Mouse (Mus musculus): ENCODE data around the gene Pja2.

DNA sequence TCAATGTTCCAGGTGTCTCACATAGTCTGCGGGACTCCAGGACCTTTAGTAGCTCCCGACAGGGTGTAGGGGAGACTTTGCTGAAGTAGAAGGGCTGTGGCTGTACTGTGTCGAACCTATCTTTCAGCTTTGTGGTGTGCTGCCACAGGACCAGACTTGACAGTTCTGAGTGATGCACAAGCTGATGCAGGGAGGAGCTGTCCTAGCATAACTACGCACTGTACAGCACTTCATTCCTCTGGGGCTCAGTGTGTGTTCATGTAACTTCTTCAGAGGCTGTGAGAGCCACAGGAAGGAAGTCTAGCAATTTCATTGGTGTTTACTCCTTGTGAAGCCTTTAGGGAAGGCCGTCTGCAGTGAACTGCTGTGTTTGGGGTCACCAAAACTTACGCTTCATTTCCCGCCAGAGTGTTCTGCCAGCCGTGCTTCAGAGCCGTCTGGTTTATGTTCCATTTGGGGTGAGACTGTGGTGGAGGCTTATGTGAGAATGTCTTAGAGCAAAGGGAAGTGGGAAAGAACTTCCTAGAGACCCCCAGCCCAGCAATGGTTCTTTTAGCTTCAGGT, 54.0 kb downstream of the Pja2 start:
- TF ChIP-seq CTCF (IDR thresholded peaks at IDR 0.05; ENCODE audit: low read depth), result no peak
- no peak for TF ChIP-seq EP300 (IDR thresholded peaks at IDR 0.05; ENCODE audit: low read depth)
